Mouse (Mus musculus): Measurements from ENCODE around the gene Inpp5k.
"Not testable (repeated sequence)": the region's sequence is repeated elsewhere in the genome, so short reads cannot be mapped to it uniquely, and the experiment has no call there.

Gene Inpp5k

DNA sequence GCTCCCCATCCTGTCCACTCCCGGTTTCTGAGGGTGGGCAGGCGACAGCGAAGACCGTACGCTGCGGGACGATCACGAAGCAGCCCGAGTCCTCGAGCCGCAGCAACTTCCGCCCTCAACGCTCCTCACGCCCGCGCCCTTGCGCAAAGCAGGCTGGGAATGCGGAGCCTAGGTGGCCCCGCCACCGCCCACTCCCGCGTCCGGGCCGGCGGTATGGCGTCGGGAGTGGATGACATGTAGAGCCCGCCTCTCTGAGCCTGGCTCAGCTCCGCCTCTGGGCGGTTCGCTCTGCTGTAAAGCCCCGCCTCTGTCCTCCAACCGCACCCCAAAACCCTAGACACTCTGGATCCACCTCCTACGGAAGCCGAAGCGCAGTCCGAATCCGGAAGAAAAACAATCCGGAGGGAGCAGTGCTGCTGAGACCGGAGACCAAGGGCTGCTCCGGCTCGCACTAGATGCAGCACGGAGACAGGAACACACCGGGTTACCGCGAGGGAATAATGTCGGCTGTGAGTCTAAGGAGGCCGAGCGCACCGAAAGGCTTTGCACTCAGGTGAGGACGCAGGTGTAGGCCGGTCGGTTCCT is at the start of gene Inpp5k:
Gene Inpp5k (plus strand): TSS at position 344 of the 585 bp plus-strand sequence.
- peak; percentile 93 for DNase-seq

DNA sequence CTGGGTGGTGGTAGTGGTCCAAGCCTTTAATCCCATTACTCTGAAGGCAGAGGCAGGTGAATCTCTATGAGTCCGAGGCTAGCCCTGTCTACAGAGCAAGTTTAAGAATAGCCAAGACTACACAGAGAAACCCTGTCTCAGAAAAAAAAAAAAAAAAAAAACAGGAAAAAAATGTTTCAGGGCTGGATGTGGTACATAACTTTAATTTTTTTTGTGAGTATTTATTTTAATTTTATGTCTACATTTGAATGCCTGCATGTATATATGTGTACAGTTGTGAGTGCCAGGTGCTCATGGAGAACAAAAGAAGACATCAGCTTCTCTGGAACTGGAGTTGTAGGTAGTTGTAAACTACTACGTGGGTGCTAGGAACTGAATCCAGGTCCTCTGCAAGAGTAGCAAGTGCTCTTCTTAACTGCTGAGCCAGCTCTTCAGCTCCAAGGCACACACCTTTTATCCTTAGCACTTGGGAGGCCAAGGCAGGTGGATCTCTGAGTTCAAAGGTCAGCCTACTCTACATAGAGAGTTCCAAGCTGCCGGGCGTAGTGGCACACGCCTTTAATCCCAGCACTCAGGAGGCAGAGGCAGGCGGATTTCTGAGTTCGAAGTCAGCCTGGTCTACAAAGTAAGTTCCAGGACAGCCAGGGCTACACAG is 49.2 kb upstream of the Inpp5k start:
- no peak for DNase-seq

DNA sequence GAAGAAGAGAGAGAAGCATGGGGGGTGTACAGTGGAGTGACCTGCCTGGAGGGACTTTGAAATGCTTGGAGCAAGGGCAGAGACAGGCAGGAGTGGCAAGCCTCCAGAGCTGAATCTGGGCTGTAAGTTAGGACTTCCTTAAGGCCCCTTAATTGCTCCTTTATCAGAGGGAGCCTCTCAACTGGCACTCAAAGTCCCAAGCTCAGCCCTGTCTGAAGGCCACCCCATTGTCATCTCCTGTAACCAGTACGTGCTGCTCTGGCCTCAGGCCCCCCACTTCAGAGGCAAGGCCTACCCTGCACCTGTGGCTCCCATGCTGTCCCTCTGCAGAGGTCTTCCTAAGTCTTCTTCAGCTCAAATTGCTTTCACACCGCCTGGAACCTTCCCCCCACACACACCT is 47.3 kb upstream of the Inpp5k start:
- no peak for DNase-seq

DNA sequence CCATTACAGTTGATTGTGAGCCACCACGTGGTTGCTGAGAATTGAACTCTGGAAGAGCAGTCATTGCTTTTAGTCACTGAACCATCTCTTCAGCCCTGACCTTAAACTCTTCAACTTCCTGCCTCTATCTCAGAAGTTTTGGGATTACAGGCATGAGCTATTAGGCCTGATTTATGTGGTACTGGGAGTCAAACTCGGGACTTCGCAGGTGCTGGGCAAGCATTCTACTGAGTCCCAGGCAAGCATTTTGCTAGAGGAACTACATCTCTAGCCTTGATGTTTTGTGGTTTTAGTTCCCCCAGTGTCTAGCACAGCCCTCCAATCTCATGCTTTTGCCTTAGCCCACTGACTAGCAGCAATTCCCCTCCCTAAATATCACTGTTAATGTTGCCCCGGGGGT is 45.7 kb upstream of the Inpp5k start:
- no peak for DNase-seq

DNA sequence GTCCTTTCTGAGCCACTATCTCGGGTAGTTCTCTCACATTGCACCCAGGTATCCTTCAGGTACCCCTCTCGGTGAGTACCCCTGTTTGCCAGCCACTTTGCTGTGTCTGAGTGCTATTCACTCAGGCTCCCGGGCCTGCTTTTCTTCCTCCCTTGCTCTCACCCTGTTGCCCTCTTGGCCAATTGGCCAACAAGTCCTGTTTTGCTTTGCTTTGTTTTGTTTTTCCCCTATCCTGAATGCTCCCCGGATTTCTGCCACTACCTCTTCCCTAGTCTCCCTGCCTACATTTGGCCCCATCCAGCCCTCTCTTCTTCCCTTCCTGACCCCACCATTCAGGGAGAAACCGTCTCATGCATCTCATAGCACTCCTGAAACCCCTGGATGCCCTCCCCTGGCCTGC is 44.8 kb upstream of the Inpp5k start:
- no peak for DNase-seq

DNA sequence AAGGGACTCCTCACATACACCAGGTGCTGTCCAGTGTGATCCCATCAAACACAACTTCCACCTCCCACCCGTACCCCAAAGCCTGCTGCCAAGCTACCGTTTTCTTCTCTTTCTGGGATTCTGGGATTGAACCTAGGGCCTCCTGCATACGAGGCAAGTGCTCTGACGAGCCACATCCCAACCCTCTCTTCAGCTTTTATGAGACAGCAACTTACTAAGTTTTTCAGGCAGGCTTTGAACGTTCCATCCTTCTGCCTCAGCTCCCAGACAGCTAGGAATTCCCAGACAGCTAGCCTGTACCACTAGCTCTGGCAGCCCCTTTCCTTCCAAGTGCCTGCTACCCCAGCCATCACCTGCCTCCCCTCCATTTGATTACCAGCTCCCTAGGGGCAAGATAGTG is 43.8 kb upstream of the Inpp5k start:
- DNase-seq = no peak

DNA sequence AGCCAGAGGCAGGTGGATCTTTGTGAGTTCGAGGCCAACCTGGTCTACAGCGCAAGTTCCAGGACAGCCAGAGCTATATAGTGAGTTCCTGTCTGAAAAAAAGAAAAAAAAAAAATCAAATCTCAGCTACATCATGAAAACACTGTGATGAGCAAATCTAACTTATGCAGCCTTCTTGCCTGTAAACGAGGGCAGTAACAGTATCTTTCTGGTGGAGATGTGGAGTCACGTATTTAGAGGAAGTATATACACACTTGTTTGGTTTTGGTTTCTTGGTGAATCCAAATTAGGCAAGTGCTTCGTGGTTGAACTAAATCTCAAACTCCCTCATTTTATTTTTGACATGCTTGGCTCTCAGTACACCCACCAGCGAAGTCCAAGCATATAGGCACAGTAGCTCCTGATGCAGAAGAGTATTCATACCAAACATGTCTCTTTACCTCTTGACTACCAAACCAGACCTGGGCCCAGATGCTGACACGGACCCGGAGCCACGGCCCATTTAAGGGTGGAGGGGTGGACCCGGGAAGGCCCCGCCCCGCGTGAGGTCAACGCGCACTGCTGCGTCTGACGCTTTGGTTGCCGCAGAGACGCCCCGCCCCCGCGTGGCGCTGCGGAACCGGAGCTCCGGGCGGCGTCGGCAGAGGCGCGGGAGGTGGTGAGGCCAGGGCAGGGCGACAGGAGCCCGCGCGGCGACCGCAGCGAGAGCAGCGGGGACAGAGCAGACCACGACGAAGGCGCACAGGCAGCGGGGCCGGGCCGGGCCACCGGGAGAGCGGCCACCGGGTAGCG is 43.1 kb upstream of the Inpp5k start, which contains the start of gene Pitpna:
Gene Pitpna (plus strand): TSS at position 605 of the 792 bp plus-strand sequence.
- DNase-seq = peak; percentile 96

DNA sequence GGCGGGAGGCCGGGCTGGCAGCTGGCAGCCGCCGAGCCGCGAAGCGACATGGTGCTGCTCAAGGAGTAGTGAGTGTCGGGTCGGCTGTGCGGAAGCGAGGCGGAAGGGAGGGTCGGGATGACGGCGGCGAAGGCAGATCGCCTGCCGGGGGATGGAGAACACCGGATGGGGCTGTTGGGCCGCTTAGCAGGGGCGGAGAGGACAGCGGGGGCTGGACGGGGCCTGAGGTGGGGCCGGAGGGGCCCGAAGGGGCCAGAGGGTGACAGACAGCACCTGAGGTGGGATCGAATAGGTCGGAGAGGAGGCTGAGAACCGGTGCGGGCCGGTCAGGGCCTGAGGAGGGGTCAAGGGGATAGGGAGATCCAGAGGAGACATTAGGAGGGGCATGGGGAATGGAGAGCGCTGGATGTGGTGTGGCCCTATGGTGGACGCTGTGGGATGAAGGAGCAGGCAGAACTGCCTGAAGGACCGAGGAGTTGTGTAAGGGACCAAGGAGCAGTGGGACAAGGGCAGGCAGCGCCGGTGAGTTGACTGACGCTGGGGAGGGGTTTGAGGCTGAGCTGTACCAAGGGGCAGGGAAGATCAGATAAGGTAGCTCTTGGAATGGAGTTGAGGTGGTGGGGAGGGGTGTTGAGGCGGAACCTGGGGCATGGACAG is 42.4 kb upstream of the Inpp5k start:
- DNase-seq = no peak

DNA sequence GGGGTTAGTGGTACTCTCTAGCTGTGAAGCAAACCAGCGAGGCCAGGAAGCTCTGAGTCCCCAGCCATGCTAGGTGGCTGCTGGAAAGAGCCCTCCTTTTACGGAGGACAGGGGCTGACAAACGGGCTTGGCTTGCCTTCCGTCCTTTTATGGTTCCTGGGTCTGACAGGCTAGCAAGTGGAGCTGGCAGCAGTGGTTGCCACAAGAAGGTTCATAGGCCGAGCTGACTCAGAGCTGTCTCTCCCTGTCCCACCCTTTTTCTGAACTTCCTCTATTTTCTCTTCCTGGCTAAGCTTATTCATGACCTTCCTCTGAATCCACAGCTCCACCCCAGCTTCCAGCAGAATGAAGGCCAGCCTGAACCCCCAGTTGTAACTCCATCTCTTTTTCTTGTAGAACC is 38.2 kb upstream of the Inpp5k start:
- DNase-seq = no peak

DNA sequence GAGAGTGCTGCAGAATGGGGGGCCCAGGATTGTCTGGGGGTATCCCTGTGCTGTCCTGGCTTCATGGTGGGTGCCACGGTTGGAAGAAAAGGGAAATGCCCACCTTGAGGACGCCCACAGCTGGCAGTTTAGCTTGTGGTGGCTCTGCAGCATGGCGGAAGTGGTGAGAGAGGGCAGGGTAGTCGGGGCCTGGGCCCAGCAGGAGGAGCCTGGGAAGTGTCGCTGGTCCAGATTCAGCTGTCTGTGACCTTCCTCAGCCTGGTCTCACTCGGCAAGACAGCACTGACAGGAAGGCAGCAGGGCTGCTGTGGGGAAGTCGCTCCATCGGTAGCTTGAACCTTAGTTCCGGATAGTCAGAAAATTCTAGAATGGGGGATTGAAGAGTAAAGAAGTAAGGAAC is 36.4 kb upstream of the Inpp5k start:
- no peak for DNase-seq

DNA sequence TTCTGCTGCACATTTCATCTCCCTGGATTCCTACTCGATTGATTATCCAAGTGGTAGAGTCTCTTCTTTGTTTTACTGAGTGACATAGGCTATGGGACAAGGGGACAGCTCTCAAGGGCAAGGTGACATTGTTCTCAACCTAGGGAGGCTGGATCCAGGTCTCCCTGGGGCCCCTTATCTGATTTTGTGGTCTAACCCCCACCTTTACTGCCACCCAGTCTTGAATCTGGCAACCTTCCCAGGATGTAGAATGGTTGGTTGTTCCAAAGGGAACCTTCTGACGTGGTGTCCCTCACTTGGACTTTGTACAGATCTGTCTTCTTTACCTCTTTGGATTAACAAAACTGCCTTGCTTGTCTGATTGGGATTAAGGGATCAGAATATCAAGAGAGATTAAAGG is 35.4 kb upstream of the Inpp5k start:
- DNase-seq = no peak

DNA sequence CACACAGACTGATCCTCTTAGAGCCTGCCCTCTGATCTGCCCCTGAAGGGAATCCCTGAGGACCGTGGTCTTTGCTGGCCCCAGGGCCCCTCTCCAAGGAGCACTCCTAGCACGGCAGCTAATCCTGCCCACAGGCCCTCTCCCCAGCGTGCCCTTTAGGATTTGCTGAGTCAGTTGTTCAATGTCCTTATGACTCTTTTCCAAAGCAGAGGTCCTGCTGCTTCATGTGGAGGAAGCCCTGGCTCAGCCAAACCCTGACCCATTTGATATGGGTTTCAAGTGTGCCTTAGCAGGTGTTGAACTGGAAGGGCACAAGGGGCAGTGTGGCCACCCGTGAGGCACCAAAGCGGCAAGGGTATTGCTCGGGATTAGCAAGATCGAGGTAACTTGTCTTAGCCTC is 35.0 kb upstream of the Inpp5k start:
- no peak for DNase-seq

DNA sequence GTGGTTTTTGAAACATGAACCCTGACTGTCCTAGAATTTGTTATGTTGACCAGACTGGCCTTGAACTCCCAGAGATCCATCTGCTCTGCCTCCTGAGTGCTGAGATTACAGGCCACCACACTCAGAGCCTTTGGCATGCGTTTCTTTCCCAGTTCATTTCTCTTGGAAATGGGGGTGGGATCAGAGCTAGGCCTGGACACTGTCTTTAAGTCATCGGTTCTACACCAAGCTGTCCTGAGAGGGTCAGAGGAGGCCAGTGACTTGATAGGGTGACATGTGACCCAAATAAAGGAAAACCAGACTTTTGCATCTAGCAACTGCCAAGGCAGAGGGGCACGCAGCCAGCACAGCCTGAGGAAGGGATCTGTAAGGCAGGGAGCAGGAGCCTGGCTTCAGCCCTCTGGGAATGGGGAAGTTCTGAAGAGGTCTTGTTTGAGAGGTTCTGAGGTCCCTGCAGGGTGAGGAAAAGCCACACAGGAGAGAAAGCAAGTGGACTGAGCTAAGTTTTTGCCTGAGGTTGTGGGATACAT is 34.0 kb upstream of the Inpp5k start:
- DNase-seq = no peak

DNA sequence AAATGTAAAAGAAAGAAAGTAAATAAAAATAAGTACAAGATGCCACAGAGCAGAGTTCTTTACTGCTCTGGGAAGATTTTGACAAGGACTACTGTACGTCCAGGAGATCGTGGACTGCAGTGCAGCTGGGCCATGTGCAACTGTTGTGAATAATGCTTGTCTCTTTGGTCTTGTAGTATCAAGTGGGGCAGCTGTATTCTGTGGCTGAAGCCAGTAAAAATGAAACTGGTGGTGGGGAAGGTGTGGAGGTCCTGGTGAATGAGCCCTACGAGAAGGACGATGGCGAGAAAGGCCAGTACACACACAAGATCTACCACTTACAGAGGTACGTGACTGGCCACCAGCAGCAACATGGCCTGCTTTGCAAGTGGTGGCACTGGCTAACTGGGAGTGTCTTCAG is 32.8 kb upstream of the Inpp5k start:
- no peak for DNase-seq

DNA sequence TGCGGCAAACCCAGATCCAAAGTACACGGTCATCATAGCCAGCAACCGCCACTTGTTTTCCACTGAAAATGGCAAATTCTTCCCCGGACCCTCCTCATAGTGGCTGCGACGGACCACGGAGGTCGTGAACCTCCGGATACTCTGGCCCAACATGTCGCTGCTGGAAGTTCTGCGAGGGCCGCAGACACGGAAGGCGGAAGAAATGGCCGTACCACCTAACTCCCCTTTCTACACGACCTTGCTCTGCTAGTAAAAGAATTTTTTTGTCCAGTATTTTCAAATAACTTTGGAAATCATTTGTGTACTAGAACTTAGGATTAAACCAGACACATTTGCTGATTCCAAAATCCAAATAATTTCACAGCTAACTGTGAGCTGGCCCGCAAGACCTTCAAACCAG is 31.0 kb upstream of the Inpp5k start:
- not testable (repeated sequence) for DNase-seq

DNA sequence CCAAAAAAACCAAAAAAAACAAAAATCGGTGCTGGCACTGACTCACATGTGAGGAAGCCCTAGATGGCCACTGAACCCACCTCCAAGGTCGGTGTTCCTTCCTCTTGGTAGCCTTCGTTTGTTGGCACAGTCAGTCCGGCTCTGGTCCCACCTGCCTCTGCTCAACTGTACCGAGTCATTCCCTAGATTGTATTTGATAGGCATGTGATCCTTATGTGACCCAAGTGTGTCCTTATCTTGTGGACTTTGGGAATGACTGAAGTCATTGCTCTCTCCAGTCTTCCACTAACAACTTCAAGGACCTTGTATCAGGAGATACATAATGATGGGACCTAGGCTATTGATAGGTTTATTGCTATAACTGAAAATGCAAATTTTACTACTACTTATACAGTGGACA is 26.0 kb upstream of the Inpp5k start:
- no peak for DNase-seq

DNA sequence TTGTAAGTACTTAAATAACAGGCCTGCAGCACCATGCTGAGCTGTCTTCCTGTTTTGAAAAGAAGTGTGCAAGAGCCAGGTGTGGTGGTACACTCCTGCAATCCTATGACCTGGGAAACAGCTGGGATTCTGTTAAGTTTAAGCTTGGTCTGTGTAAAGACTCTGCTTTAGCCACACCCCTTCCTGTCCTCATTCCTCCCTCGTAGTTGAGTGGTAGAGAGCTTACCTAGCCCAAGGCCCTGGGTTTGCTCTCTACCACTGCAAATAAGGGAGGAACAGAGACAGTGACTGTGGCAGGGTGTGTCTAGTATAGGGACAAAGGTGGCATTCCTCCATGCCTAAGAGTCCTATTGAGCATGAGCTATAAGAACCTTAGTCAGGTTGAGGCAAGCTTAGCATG is 25.5 kb upstream of the Inpp5k start:
- DNase-seq = no peak

DNA sequence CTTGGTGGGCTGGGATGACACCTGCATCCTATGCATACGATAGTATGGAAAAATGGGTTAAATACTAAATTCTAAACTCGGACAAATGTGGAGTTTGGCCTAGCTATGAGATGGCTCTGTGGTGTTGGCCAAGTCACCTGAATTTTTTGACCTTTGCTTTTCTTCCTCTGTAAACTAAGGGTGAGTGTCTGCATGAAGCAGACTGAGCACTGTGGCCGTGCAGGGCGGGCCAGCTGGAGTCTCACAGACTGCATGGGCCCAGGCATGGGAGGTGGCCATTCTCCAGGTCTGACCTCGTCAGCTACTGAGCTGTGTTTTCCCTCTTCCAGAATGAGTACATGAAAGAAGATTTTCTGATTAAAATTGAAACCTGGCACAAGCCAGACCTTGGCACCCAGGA is 22.0 kb upstream of the Inpp5k start:
- no peak for DNase-seq

DNA sequence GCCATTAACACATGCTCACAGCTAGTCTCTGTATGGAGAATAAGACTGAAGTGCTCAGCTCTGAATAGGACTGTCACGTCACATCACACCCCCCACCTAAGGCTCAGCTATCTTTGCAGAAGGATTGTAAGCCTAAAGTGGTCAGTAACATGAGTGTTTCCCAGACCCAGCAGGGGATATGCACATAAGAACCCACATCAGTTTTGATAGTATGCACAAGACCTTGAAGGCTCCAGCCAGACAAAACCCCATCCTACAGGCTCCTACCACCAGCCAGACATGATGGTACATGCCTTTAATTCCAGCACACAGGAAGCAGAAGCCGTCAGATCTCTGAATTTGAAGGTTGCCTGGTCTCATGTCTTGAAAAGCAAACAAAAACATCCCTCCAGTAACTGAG is 20.8 kb upstream of the Inpp5k start:
- DNase-seq = no peak

DNA sequence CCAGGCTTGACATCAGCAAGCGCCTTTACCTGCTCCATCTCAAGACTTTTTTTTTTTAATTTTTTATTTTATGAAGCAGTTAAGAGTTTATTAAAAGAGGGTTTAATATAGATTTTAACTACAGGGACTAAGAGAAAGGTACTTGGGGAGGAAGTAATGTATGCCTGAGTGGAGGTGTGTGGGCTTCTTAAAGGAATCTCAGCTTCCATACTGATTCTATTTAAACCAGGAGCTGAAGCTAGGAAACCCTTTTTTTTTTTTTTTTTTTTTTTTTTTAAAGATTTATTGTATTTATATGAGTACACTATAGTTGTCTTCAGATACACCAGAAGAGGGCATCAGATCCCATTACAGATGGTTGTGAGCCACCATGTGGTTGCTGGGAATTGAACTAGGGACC is 16.0 kb upstream of the Inpp5k start:
- DNase-seq = no peak

DNA sequence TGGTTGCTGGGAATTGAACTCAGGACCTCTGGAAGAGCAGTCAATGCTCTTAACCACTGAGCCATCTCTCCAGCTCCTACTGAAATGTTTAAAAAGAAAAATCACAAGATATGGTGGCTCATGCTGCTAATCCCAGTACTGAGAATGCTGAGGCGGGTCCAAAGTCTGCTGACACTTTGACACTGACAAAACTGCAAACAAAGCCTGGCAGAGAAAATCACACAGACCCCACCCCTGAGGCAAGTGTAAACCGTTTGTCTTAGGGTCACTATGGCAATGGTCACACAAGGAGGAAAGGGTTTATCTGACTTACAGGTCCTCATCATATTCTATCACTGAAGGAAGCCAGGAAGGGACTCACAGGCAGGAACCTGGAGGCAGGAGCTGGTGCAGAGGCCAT is 15.2 kb upstream of the Inpp5k start:
- DNase-seq = no peak

DNA sequence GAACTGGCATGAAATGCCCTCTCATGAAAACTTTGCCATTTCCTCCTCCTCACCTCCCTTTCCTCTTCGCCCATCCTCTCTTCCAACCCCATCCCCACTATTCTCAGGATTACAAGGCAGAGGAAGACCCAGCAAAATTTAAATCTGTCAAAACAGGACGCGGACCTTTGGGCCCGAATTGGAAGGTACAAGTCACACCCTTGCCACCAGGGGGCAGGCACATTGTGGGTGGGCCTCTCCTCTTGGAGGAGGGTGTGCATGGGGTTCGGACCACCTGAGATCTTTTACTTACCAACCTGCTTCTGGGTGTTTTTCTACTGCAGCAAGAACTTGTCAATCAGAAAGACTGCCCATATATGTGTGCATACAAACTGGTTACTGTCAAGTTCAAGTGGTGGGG is 11.7 kb upstream of the Inpp5k start:
- no peak for DNase-seq

DNA sequence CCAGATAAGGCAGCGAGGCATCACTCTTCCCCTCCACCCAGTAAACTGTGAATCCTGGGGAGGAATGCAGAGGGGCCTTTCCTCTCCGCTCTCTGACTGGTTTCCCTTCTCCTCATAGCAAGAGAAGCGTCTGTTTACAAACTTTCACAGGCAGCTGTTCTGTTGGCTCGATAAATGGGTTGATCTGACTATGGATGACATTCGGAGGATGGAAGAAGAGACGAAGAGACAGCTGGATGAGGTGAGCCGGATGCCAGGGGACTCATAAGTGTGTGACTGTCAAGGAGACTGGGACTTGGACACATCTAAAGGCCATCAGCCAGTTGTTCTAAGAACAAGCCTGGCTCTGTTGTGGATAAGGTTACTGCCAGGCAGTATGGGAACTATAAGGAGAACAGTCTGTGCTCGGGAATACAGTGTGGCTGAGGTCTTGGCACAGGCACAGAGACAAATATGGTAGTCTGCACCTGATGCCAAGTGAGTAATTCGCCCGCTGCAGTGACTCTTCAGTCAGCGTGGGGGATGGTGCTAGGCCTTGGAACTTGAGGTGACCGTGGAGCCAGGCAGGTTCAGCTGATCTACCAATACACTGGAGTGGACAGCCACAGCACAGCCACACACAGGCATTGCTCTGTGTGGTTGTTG is 10.5 kb upstream of the Inpp5k start:
- peak; percentile 30 for DNase-seq

All from right cerebral cortex, postnatal 14 days (tissue).